Mouse (Mus musculus) myocyte (in vitro differentiated cells): ENCODE measurements around the gene Tmco1. TPM values are rescaled to one million over a fixed set of nuclear protein-coding genes. Genes with fewer than 3 reads are reported as not detected.
A peak's percentile ranks its signal among the peaks of the same experiment; 100 is the strongest.

Source experiments
- H3K27me3 ChIP-seq: one replicate; pipeline ENCODE4 v1.6.1; 2011; ENCODE audit not compliant: control insufficient read depth, insufficient read depth, insufficient read length
- H3K36me3 ChIP-seq: one replicate; pipeline ENCODE4 v1.6.1; 2011; ENCODE audit not compliant: control insufficient read depth, insufficient read depth
- H3K4me2 ChIP-seq: one replicate; pipeline ENCODE4 v1.6.1; 2011; ENCODE audit warnings: low read depth, control low read depth
- H3K4me3 ChIP-seq: one replicate; pipeline ENCODE4 v1.5.1; 2011; ENCODE audit warnings: mild to moderate bottlenecking, control low read depth, moderate library complexity
- H3K79me2 ChIP-seq: one replicate; pipeline ENCODE4 v1.6.1; 2011; ENCODE audit not compliant: control insufficient read depth, insufficient read depth
- H3ac ChIP-seq: one replicate; pipeline ENCODE4 v1.6.1; 2011; ENCODE audit not compliant: control insufficient read depth, insufficient read length
- CEBPB ChIP-seq: IDR thresholded peaks from 2 replicates; pipeline ENCODE4 v1.6.1; 2011; ENCODE audit warnings: mild to moderate bottlenecking, moderate library complexity; ENCODE audit not compliant: poor library complexity, insufficient read depth, severe bottlenecking
- E2F4 ChIP-seq: IDR thresholded peaks from one replicate; pipeline ENCODE4 v1.6.1; 2011; ENCODE audit warnings: mild to moderate bottlenecking, control low read depth, moderate library complexity; ENCODE audit not compliant: insufficient read depth
- MAX ChIP-seq: IDR thresholded peaks from one replicate; pipeline ENCODE4 v1.6.1; 2011; ENCODE audit warnings: low read depth, mild to moderate bottlenecking, control low read depth
- MYOD1 ChIP-seq, 3 experiments: IDR thresholded peaks; one replicate each; pipeline ENCODE4 v1.6.1; 2011; ENCODE audit warnings: control low read depth in 2 of 3, low read depth in 2 of 3, mild to moderate bottlenecking in 2 of 3, moderate library complexity in 1 of 3; ENCODE audit not compliant: insufficient read length in 2 of 3, control insufficient read depth in 1 of 3
- MYOG ChIP-seq, 3 experiments: IDR thresholded peaks; one replicate each; pipeline ENCODE4 v1.6.1; 2011; ENCODE audit warnings: control low read depth in 2 of 3, low read depth in 2 of 3, mild to moderate bottlenecking in 2 of 3; ENCODE audit not compliant: insufficient read length in 2 of 3, control insufficient read depth in 1 of 3, insufficient read depth in 1 of 3
- POLR2A ChIP-seq: IDR thresholded peaks from one replicate; pipeline ENCODE4 v1.6.1; 2011; ENCODE audit warnings: low read depth, mild to moderate bottlenecking, control low read depth, moderate library complexity; ENCODE audit not compliant: insufficient read length
- POLR2AphosphoS2 ChIP-seq: IDR thresholded peaks from one replicate; pipeline ENCODE4 v1.6.1; 2011; ENCODE audit warnings: low read depth, control low read depth; ENCODE audit not compliant: insufficient read length
- REST ChIP-seq: IDR thresholded peaks from one replicate; pipeline ENCODE4 v1.6.1; 2011; ENCODE audit warnings: mild to moderate bottlenecking, control low read depth, moderate library complexity; ENCODE audit not compliant: insufficient read depth, insufficient read length
- SRF ChIP-seq: IDR thresholded peaks from one replicate; pipeline ENCODE4 v1.6.1; 2011; ENCODE audit warnings: low read depth; ENCODE audit not compliant: control insufficient read depth, insufficient read length
- TCF12 ChIP-seq: IDR thresholded peaks from one replicate; pipeline ENCODE4 v1.6.1; 2011; ENCODE audit warnings: mild to moderate bottlenecking, control low read depth; ENCODE audit not compliant: poor library complexity, insufficient read depth, severe bottlenecking
- TCF3 ChIP-seq: IDR thresholded peaks from one replicate; pipeline ENCODE4 v1.6.1; 2011; ENCODE audit warnings: low read depth, control low read depth; ENCODE audit not compliant: insufficient read length
- USF1 ChIP-seq: IDR thresholded peaks from one replicate; pipeline ENCODE4 v1.6.1; 2011; ENCODE audit warnings: low read depth, mild to moderate bottlenecking, control low read depth, moderate library complexity
- polyA plus RNA-seq: library from polyadenylated mRNA; unstranded; fragments of >200 nt; fragmentation: generic; extraction: Trizol; gene quantifications from one replicate; pipeline ENCODE4 v1.2.1, GENCODE M21; 2012; ENCODE audit warnings: missing spikeins

Tmco1 gene
- polyA plus RNA-seq: 57.2 TPM

GRCm38 (mm10) chr1:167308261-167309054 lies at the start of gene Tmco1:
Gene Tmco1 (plus strand): TSS chr1:167308378.
- Histone ChIP-seq H3K36me3 (no peaks in the 10 kb centered on the region), H3ac (peak within 1 kb of the TSS; percentile 84), H3K79me2 (peaks cover 21% of the 10 kb centered on the region), H3K4me3 (peak within 1 kb of the TSS; percentile 92), H3K27me3 (no peaks in the 10 kb centered on the region), H3K4me2 (peak within 1 kb of the TSS; percentile 83)
- TF ChIP-seq MYOD1 (IDR thresholded peaks at IDR 0.05; ENCODE audit: control insufficient read depth in 1 of 3, insufficient read length in 2 of 3, low read depth in 2 of 3) (peak in 1 of 3 experiments; percentile 3), USF1 (no peak), MYOG (IDR thresholded peaks at IDR 0.05; ENCODE audit: control insufficient read depth in 1 of 3, insufficient read depth in 1 of 3, insufficient read length in 2 of 3, low read depth in 2 of 3) (peak in 1 of 3 experiments; percentile 9), E2F4 (no peak), CEBPB (no peak), MAX (no peak), TCF3 (no peak), REST (peak; percentile 63), POLR2A (peak; percentile 99), POLR2AphosphoS2 (peak; percentile 99), SRF (peak; percentile 18), TCF12 (no peak)

- peaks cover 93% of the 10 kb centered on the region for H3K79me2 ChIP-seq
- H3K4me2 ChIP-seq: no peak overlapping the region
- TF ChIP-seq POLR2A (no peak), SRF (no peak), E2F4 (no peak), TCF3 (no peak), POLR2AphosphoS2 (no peak), USF1 (no peak), MYOD1 (IDR thresholded peaks at IDR 0.05; ENCODE audit: control insufficient read depth in 1 of 3, insufficient read length in 2 of 3, low read depth in 2 of 3) (no peak), MYOG (IDR thresholded peaks at IDR 0.05; ENCODE audit: control insufficient read depth in 1 of 3, insufficient read depth in 1 of 3, insufficient read length in 2 of 3, low read depth in 2 of 3) (no peak), MAX (no peak), TCF12 (no peak), REST (no peak), CEBPB (no peak)
- H3ac ChIP-seq: no peak overlapping the region
- H3K27me3 ChIP-seq: no peaks in the 10 kb centered on the region
- H3K4me3 ChIP-seq: no peak overlapping the region
- no peaks in the 10 kb centered on the region for H3K36me3 ChIP-seq
These were observed 48.5 kb upstream of the Tmco1 start for GRCm38 (mm10) chr1:167259702-167260101.

GRCm38 (mm10) chr1:167261750-167262149 lies 46.4 kb upstream of the Tmco1 start:
- H3ac ChIP-seq: no peak overlapping the region
- TF ChIP-seq TCF12 (no peak), POLR2A (no peak), POLR2AphosphoS2 (no peak), MAX (no peak)
- H3K4me2 ChIP-seq: no peak overlapping the region
- peaks cover 98% of the 10 kb centered on the region for H3K79me2 ChIP-seq
- no peak overlapping the region for H3K4me3 ChIP-seq
- no peaks in the 10 kb centered on the region for H3K36me3 ChIP-seq
- no peaks in the 10 kb centered on the region for H3K27me3 ChIP-seq

GRCm38 (mm10) chr1:167262489-167263041 lies 45.6 kb upstream of the Tmco1 start:
- H3K4me3 ChIP-seq: no peak overlapping the region
- no peak overlapping the region for H3K4me2 ChIP-seq
- TF ChIP-seq E2F4 (no peak), POLR2AphosphoS2 (no peak), MYOD1 (IDR thresholded peaks at IDR 0.05; ENCODE audit: control insufficient read depth in 1 of 3, insufficient read length in 2 of 3, low read depth in 2 of 3) (no peak), MAX (no peak), TCF12 (no peak)
- peaks cover 98% of the 10 kb centered on the region for H3K79me2 ChIP-seq
- no peak overlapping the region for H3ac ChIP-seq
- no peaks in the 10 kb centered on the region for H3K36me3 ChIP-seq
- H3K27me3 ChIP-seq: no peaks in the 10 kb centered on the region

- TF ChIP-seq SRF: no peak
- TF ChIP-seq MYOD1 (IDR thresholded peaks at IDR 0.05; ENCODE audit: control insufficient read depth in 1 of 3, insufficient read length in 2 of 3, low read depth in 2 of 3): no peak
- no peak for TF ChIP-seq CEBPB
- no peak for TF ChIP-seq E2F4
- Histone ChIP-seq H3K27me3 (no peaks in the 10 kb centered on the region), H3K4me2 (no peak overlapping the region), H3ac (no peak overlapping the region), H3K36me3 (no peaks in the 10 kb centered on the region), H3K4me3 (no peak overlapping the region), H3K79me2 (peaks cover 86% of the 10 kb centered on the region)
These were observed 42.8 kb upstream of the Tmco1 start for GRCm38 (mm10) chr1:167265366-167265765.
